Mouse (Mus musculus): ENCODE data around the gene Mrps35. TPM values are rescaled to one million over a fixed set of nuclear protein-coding genes. Genes with fewer than 3 reads are reported as not detected.
A peak's percentile ranks its signal among the peaks of the same experiment; 100 is the strongest.

Gene Mrps35
- polyA plus RNA-seq, 1 experiment from 2014 or later, result 135 TPM

DNA sequence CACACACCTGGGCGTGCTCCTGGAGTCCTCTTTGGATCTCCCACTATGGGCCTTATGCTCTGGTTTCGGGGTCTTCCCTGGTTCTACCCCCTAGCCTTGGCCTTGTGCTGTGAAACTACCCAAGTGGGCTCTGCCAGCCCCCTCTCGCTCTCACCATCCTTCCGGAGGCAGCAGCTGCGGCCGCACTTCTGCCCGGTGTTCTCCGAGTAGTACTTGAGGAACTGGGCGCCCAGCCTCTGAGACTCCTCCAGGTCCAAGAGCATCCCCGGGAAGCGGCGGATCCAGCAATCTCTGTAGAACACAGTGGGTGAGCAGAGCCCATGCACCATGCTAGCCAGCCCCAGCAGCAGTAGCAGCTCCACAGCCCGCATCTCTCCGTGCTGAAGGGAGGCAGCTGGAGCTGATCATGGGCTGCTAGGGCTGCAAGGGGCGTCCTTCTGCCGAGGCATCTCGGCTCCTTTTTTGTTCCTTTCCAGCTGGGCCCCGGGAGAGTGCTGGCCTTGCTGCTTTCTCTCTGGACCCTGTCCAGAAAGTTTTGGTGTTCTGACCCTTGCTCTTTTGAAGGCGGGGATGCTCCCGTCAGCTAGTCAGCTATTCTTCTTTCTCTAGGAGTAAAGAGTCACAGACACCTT lies 44.1 kb downstream of the Mrps35 start, which contains the start of gene Mansc4:
TSS of gene Mansc4 (minus strand) at position 439 of the 632 bp plus-strand sequence.
- H3K4me1 ChIP-seq (ENCODE audit: control insufficient read depth, insufficient read depth, low read length), result peaks cover 6% of the 10 kb centered on the region; the same call in 1 of the 2 replicates
- no peak for ATAC-seq (replicated peaks; ENCODE audit: insufficient number of reproducible peaks, low FRiP score, low TSS enrichment)
- H3K36me3 ChIP-seq (ENCODE audit: control insufficient read depth, insufficient read depth, low read length), result no peaks in the 10 kb centered on the region
- H3K9ac ChIP-seq (ENCODE audit: low read depth, low read length), result 0 out of 2 replicates have a peak within 1 kb of the TSS, but pooled peaks have one; percentile 46
- 9% methylated on average over 20 of the region's 20 CpGs for WGBS (ENCODE audit: insufficient replicate concordance)
- H3K9me3 ChIP-seq (replicated peaks; ENCODE audit: control insufficient read depth, low read length), result no peaks in the 10 kb centered on the region
- no peak within 1 kb of the TSS for H3K27ac ChIP-seq (ENCODE audit: low read depth, low read length)
- peaks cover 6% of the 10 kb centered on the region; the same call in 1 of the 2 replicates for H3K27me3 ChIP-seq (ENCODE audit: control insufficient read depth, insufficient read depth, low read length)
- peak within 1 kb of the TSS; percentile 34 for H3K4me3 ChIP-seq (ENCODE audit: low read depth, low read length)
- H3K4me2 ChIP-seq, result peak within 1 kb of the TSS; percentile 65

DNA sequence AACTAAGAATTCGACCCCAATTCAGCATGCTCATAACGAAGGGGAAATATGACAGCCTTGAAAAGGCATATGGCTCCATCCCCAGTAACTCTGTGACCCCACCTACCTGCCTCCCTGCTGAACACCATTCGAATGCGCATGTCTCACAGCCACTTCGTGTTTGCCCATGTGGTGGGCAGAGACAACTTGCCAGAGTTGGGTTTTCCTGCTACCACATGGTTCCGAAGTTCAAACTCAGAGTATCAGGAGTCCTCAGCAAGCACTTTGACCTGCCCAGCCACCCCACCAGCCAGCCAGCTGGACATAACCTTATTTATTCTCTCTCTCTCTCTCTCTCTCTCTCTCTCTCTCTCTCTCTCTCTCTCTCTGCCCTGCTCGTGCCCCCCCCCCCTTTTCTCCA lies 45.2 kb downstream of the Mrps35 start:
- Histone ChIP-seq H3K27me3 (ENCODE audit: control insufficient read depth, insufficient read depth, low read length) (peaks cover 6% of the 10 kb centered on the region; the same call in 1 of the 2 replicates), H3K4me1 (ENCODE audit: control insufficient read depth, insufficient read depth, low read length) (peaks cover 10% of the 10 kb centered on the region), H3K9me3 (replicated peaks; ENCODE audit: control insufficient read depth, low read length) (no peaks in the 10 kb centered on the region), H3K9ac (ENCODE audit: low read depth, low read length) (no peak overlapping the region), H3K36me3 (ENCODE audit: control insufficient read depth, insufficient read depth, low read length) (no peaks in the 10 kb centered on the region), H3K27ac (ENCODE audit: low read depth, low read length) (no peak overlapping the region), H3K4me3 (ENCODE audit: low read depth, low read length) (no peak overlapping the region), H3K4me2 (no peak overlapping the region)
- WGBS (ENCODE audit: insufficient replicate concordance), result 42% methylated on average over 7 of the region's 7 CpGs
- no peak for ATAC-seq (replicated peaks; ENCODE audit: insufficient number of reproducible peaks, low FRiP score, low TSS enrichment)

GRCm38 (mm10) chr6:147088517-147088916 lies 46.0 kb downstream of the Mrps35 start:
- WGBS (ENCODE audit: insufficient replicate concordance), result 79% methylated on average over 3 of the region's 3 CpGs
- Histone ChIP-seq H3K27ac (ENCODE audit: low read depth, low read length) (no peak overlapping the region), H3K36me3 (ENCODE audit: control insufficient read depth, insufficient read depth, low read length) (no peaks in the 10 kb centered on the region), H3K27me3 (ENCODE audit: control insufficient read depth, insufficient read depth, low read length) (peaks cover 6% of the 10 kb centered on the region; the same call in 1 of the 2 replicates), H3K9me3 (replicated peaks; ENCODE audit: control insufficient read depth, low read length) (no peaks in the 10 kb centered on the region), H3K4me2 (no peak overlapping the region), H3K9ac (ENCODE audit: low read depth, low read length) (no peak overlapping the region), H3K4me3 (ENCODE audit: low read depth, low read length) (no peak overlapping the region), H3K4me1 (ENCODE audit: control insufficient read depth, insufficient read depth, low read length) (peaks cover 11% of the 10 kb centered on the region)
- no peak for ATAC-seq (replicated peaks; ENCODE audit: insufficient number of reproducible peaks, low FRiP score, low TSS enrichment)

- no peak for ATAC-seq (replicated peaks; ENCODE audit: insufficient number of reproducible peaks, low FRiP score, low TSS enrichment)
- H3K9me3 ChIP-seq (replicated peaks; ENCODE audit: control insufficient read depth, low read length), result no peaks in the 10 kb centered on the region
- no peak overlapping the region for H3K4me3 ChIP-seq (ENCODE audit: low read depth, low read length)
- H3K4me1 ChIP-seq (ENCODE audit: control insufficient read depth, insufficient read depth, low read length), result peaks cover 11% of the 10 kb centered on the region
- H3K9ac ChIP-seq (ENCODE audit: low read depth, low read length), result no peak overlapping the region
- H3K4me2 ChIP-seq, result peak overlapping the region; percentile 100; the same call in 1 of the 2 replicates
- peaks cover 6% of the 10 kb centered on the region; the same call in 1 of the 2 replicates for H3K27me3 ChIP-seq (ENCODE audit: control insufficient read depth, insufficient read depth, low read length)
- 67% methylated on average over 5 of the region's 5 CpGs for WGBS (ENCODE audit: insufficient replicate concordance)
- no peak overlapping the region for H3K27ac ChIP-seq (ENCODE audit: low read depth, low read length)
- no peaks in the 10 kb centered on the region for H3K36me3 ChIP-seq (ENCODE audit: control insufficient read depth, insufficient read depth, low read length)
Observed at GRCm38 (mm10) chr6:147090191-147090590, 47.6 kb downstream of the Mrps35 start.

DNA sequence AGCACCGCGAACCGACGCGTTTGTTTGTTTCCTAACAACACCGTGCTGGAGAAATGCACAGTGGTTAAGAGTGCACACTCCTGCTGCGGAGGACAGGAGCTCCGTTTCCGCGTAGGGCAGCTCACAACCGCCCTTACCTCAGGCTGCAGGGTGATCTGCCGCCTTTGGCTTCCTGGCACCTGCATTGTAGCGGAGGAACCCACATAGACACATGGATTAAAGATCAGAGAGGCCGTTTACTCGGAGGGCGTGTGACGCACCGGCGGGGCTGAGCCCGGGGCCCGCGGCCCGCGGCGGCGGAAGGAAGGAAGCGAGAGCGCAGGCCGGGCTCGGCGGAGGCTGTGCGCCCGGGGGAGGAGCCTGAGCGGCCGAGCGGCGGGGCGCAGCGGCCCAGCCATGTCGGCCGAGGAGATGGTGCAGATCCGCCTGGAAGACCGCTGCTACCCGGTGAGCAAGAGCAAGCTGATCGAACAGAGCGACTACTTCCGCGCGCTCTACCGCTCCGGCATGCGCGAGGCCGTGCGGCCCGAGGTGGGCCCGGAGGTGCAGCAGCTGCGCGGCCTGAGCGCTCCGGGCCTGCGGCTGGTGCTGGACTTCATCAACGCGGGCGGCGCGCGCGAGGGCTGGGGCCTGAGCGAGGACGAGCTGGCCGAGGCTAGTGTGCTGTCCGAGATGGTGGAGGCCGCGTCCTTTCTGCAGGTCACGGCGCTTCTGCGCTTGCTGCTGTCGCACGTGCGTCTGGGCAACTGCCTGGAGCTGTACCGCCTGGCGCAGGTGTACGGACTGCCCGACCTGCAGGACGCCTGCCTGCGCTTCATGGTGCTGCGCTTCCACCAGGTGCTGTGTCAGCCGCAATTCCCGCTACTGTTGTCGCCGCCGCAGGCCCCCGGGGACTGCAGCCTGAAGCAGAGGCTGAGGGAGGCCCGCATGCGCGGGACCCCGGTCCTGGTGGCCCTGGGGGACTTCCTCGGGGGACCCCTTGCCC lies 48.9 kb downstream of the Mrps35 start, which contains the start of gene Klhl42:
TSS of gene Klhl42 (plus strand) at position 244 of the 985 bp plus-strand sequence.
- under 1% methylated on average over 96 of the region's 99 CpGs for WGBS (ENCODE audit: insufficient replicate concordance)
- ATAC-seq (replicated peaks; ENCODE audit: insufficient number of reproducible peaks, low FRiP score, low TSS enrichment), result peak; percentile 84

GRCm38 (mm10) chr6:147092136-147092535 lies 49.6 kb downstream of the Mrps35 start:
- H3K36me3 ChIP-seq (ENCODE audit: control insufficient read depth, insufficient read depth, low read length), result peaks cover 4% of the 10 kb centered on the region; the same call in 1 of the 2 replicates
- WGBS (ENCODE audit: insufficient replicate concordance), result 2% methylated on average over 15 of the region's 15 CpGs
- ATAC-seq (replicated peaks; ENCODE audit: insufficient number of reproducible peaks, low FRiP score, low TSS enrichment), result no peak
- peaks cover 5% of the 10 kb centered on the region; the same call in 1 of the 2 replicates for H3K4me1 ChIP-seq (ENCODE audit: control insufficient read depth, insufficient read depth, low read length)
- peaks cover 6% of the 10 kb centered on the region; the same call in 1 of the 2 replicates for H3K27me3 ChIP-seq (ENCODE audit: control insufficient read depth, insufficient read depth, low read length)
- H3K9ac ChIP-seq (ENCODE audit: low read depth, low read length), result peak overlapping the region; percentile 91
- H3K9me3 ChIP-seq (replicated peaks; ENCODE audit: control insufficient read depth, low read length), result no peaks in the 10 kb centered on the region
- peak overlapping the region; percentile 100 for H3K4me2 ChIP-seq
- peak overlapping the region; percentile 77; the same call in 1 of the 2 replicates for H3K27ac ChIP-seq (ENCODE audit: low read depth, low read length)
- H3K4me3 ChIP-seq (ENCODE audit: low read depth, low read length), result peak overlapping the region; percentile 80

More for the DNA sequence above, 48.9 kb downstream of the Mrps35 start, which contains the start of gene Klhl42:
- H3K4me3 ChIP-seq (ENCODE audit: low read depth, low read length), result peak within 1 kb of the TSS; percentile 80
- H3K4me2 ChIP-seq, result peak within 1 kb of the TSS; percentile 100
- H3K9ac ChIP-seq (ENCODE audit: low read depth, low read length), result peak within 1 kb of the TSS; percentile 91
- H3K4me1 ChIP-seq (ENCODE audit: control insufficient read depth, insufficient read depth, low read length), result peaks cover 11% of the 10 kb centered on the region
- H3K27ac ChIP-seq (ENCODE audit: low read depth, low read length), result peak within 1 kb of the TSS; percentile 77
- peaks cover 6% of the 10 kb centered on the region; the same call in 1 of the 2 replicates for H3K27me3 ChIP-seq (ENCODE audit: control insufficient read depth, insufficient read depth, low read length)
- peaks cover 4% of the 10 kb centered on the region; the same call in 1 of the 2 replicates for H3K36me3 ChIP-seq (ENCODE audit: control insufficient read depth, insufficient read depth, low read length)
- H3K9me3 ChIP-seq (replicated peaks; ENCODE audit: control insufficient read depth, low read length), result no peaks in the 10 kb centered on the region

DNA sequence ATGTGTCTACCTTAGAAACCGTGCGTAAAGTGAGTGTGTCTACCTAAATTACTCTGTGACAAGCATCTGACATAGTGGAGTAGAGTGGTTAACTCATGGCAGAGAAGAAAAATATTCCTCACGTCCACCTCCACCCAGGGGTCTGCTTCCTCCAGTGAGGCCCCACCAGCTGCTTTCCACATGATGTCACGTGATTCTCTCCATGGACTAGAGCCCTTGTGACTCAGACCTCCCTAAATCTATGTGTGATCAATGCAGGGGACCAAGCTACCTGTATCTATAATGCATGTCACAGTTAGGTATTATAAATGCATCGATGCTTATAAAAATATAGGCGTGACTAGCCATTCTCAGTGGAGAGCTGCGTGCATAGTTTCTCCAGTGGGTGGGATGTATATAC lies 52.2 kb downstream of the Mrps35 start:
- Histone ChIP-seq H3K9ac (ENCODE audit: low read depth, low read length) (no peak overlapping the region), H3K9me3 (replicated peaks; ENCODE audit: control insufficient read depth, low read length) (no peaks in the 10 kb centered on the region), H3K4me3 (ENCODE audit: low read depth, low read length) (no peak overlapping the region), H3K4me1 (ENCODE audit: control insufficient read depth, insufficient read depth, low read length) (peaks cover 5% of the 10 kb centered on the region; the same call in 1 of the 2 replicates), H3K36me3 (ENCODE audit: control insufficient read depth, insufficient read depth, low read length) (peaks cover 4% of the 10 kb centered on the region; the same call in 1 of the 2 replicates), H3K27ac (ENCODE audit: low read depth, low read length) (no peak overlapping the region), H3K4me2 (no peak overlapping the region), H3K27me3 (ENCODE audit: control insufficient read depth, insufficient read depth, low read length) (peaks cover 3% of the 10 kb centered on the region; the same call in 1 of the 2 replicates)
- no peak for ATAC-seq (replicated peaks; ENCODE audit: insufficient number of reproducible peaks, low FRiP score, low TSS enrichment)
- WGBS (ENCODE audit: insufficient replicate concordance), result 79% methylated on average over 7 of the region's 7 CpGs

- no peak overlapping the region for H3K4me2 ChIP-seq
- H3K4me3 ChIP-seq (ENCODE audit: low read depth, low read length), result no peak overlapping the region
- ATAC-seq (replicated peaks; ENCODE audit: insufficient number of reproducible peaks, low FRiP score, low TSS enrichment), result no peak
- no peak overlapping the region for H3K9ac ChIP-seq (ENCODE audit: low read depth, low read length)
- H3K27ac ChIP-seq (ENCODE audit: low read depth, low read length), result no peak overlapping the region
- WGBS (ENCODE audit: insufficient replicate concordance), result 94% methylated on average over 4 of the region's 4 CpGs
- H3K9me3 ChIP-seq (replicated peaks; ENCODE audit: control insufficient read depth, low read length), result no peaks in the 10 kb centered on the region
- H3K27me3 ChIP-seq (ENCODE audit: control insufficient read depth, insufficient read depth, low read length), result no peaks in the 10 kb centered on the region
- peaks cover 4% of the 10 kb centered on the region; the same call in 1 of the 2 replicates for H3K36me3 ChIP-seq (ENCODE audit: control insufficient read depth, insufficient read depth, low read length)
- H3K4me1 ChIP-seq (ENCODE audit: control insufficient read depth, insufficient read depth, low read length), result peaks cover 12% of the 10 kb centered on the region; the same call in 1 of the 2 replicates
Observed at GRCm38 (mm10) chr6:147096109-147096508, 53.5 kb downstream of the Mrps35 start.

Data from heart, embryonic 11.5 days (tissue).